Mouse (Mus musculus): Measurements from ENCODE around the gene Dynll2. TPM values are rescaled to one million over a fixed set of nuclear protein-coding genes. Genes with fewer than 3 reads are reported as not detected.

The Dynll2 gene
- polyA plus RNA-seq, 1 experiment from 2014 or later, result 27.0 TPM

DNA sequence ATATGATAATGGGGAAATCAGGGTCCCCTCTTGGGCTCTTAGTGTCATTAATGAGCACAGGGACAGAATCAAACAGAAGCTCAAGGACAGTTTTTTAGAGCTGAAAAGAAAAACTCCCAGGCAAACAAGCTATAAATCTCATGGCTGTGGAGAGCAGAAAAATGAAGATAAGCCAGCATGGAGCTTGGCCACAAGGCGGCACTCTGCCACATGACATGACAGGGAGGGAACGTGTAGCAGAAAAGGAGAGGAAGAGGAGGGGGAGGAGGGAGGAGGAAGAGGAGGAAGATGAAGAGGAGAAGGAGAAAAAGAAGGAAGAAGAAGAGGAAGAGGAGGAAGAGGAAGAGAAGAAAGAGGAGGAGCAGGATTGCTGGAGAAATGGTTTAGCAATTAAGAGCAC is 37.3 kb downstream of the Dynll2 start:
- no peaks in the 10 kb centered on the region for H3K36me3 ChIP-seq (replicated peaks)
- no peak overlapping the region for H3K27ac ChIP-seq (replicated peaks)
- H3K4me3 ChIP-seq, result no peak overlapping the region
- H3K4me1 ChIP-seq, result no peaks in the 10 kb centered on the region
- DNase-seq (ENCODE audit: low spot score), result peak; percentile 40
- 0 out of 2 replicates have a peak, but pooled peaks cover 3% of the 10 kb centered on the region for H3K27me3 ChIP-seq (replicated peaks; ENCODE audit: low read depth, poor library complexity, severe bottlenecking)
- no peaks in the 10 kb centered on the region for H3K9me3 ChIP-seq
- 2% methylated on average over 2 of the region's 2 CpGs for WGBS

GRCm38 (mm10) chr11:87935467-87935866 is 51.9 kb downstream of the Dynll2 start:
- no peaks in the 10 kb centered on the region; the same call in 1 of the 2 replicates for H3K27me3 ChIP-seq (replicated peaks; ENCODE audit: low read depth, poor library complexity, severe bottlenecking)
- no peaks in the 10 kb centered on the region for H3K9me3 ChIP-seq
- DNase-seq (ENCODE audit: low spot score), result no peak
- no peaks in the 10 kb centered on the region for H3K4me1 ChIP-seq
- no peaks in the 10 kb centered on the region for H3K36me3 ChIP-seq (replicated peaks)
- no peak overlapping the region for H3K27ac ChIP-seq (replicated peaks)
- no peak overlapping the region for H3K4me3 ChIP-seq
- WGBS, result 79% methylated on average over 3 of the region's 3 CpGs

DNA sequence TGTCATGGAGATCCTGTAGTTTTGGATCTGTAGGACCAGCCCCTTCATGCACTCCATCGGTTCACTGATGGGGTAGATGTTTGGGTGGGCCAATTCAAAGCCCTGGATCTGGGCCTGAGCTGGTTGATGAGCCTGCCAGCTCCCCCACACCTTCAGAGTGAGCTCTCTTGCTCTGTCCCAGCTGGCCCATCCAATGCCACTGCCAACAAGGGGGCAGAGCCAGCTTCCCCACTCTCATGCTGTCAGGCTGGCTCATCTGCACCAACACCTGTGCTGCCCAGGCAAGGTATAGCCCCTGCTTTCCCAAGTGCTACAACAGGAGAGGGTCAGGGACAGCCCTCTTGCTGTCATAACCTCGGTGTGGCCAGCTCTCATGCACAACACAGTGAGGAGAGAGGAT is 53.6 kb downstream of the Dynll2 start:
- 67% methylated on average over 2 of the region's 2 CpGs for WGBS
- 0 out of 2 replicates have a peak, but pooled peaks cover 3% of the 10 kb centered on the region for H3K9me3 ChIP-seq

GRCm38 (mm10) chr11:87930348-87930747 is 57.0 kb downstream of the Dynll2 start:
- no peak overlapping the region for H3K27ac ChIP-seq (replicated peaks)
- H3K27me3 ChIP-seq (replicated peaks; ENCODE audit: low read depth, poor library complexity, severe bottlenecking), result no peaks in the 10 kb centered on the region; the same call in 1 of the 2 replicates
- DNase-seq (ENCODE audit: low spot score), result no peak
- 86% methylated on average over 2 of the region's 2 CpGs for WGBS
- no peak overlapping the region for H3K4me3 ChIP-seq
- no peaks in the 10 kb centered on the region for H3K4me1 ChIP-seq
- H3K9me3 ChIP-seq, result 0 out of 2 replicates have a peak, but pooled peaks cover 3% of the 10 kb centered on the region
- no peaks in the 10 kb centered on the region for H3K36me3 ChIP-seq (replicated peaks)

More for the DNA sequence above, 53.6 kb downstream of the Dynll2 start:
- Histone ChIP-seq H3K4me1 (no peaks in the 10 kb centered on the region), H3K27me3 (replicated peaks; ENCODE audit: low read depth, poor library complexity, severe bottlenecking) (no peaks in the 10 kb centered on the region; the same call in 1 of the 2 replicates), H3K4me3 (no peak overlapping the region), H3K36me3 (replicated peaks) (no peaks in the 10 kb centered on the region), H3K27ac (replicated peaks) (no peak overlapping the region)
- DNase-seq (ENCODE audit: low spot score), result no peak

Other genes with a start within 250 kb of the Dynll2 start
- 184 and 185 TPM in 2 replicates for gene Supt4a, start 250.0 kb downstream of the Dynll2 start, polyA plus RNA-seq (2016; fragmentation: Nextera tagmentation; extraction: Ambion mirVana)
- 4.0 and 7.0 TPM in 2 replicates for gene Tspoap1, start 227.0 kb downstream of the Dynll2 start, polyA plus RNA-seq (2016; fragmentation: Nextera tagmentation; extraction: Ambion mirVana)
- gene Mpo, start 194.0 kb downstream of the Dynll2 start, polyA plus RNA-seq (2016; fragmentation: Nextera tagmentation; extraction: Ambion mirVana), result 5.2 and 6.3 TPM in 2 replicates
- gene Lpo, start 159.2 kb downstream of the Dynll2 start, polyA plus RNA-seq (2016; fragmentation: Nextera tagmentation; extraction: Ambion mirVana), result 0.25 TPM in 2 replicates
- gene Mks1, start 134.3 kb downstream of the Dynll2 start, polyA plus RNA-seq (2016; fragmentation: Nextera tagmentation; extraction: Ambion mirVana), result 18.4 and 18.7 TPM in 2 replicates
- not detected in 2 replicates for gene Epx, start 112.0 kb downstream of the Dynll2 start, polyA plus RNA-seq (2016; fragmentation: Nextera tagmentation; extraction: Ambion mirVana)
- not detected in 2 replicates for gene Olfr462, start 95.3 kb downstream of the Dynll2 start, polyA plus RNA-seq (2016; fragmentation: Nextera tagmentation; extraction: Ambion mirVana)
- not detected in 2 replicates for gene Olfr463, start 90.1 kb downstream of the Dynll2 start, polyA plus RNA-seq (2016; fragmentation: Nextera tagmentation; extraction: Ambion mirVana)
- gene Olfr464, start 66.6 kb downstream of the Dynll2 start, polyA plus RNA-seq (2016; fragmentation: Nextera tagmentation; extraction: Ambion mirVana), result not detected in 2 replicates
- 402 and 405 TPM in 2 replicates for gene Srsf1, start 59.8 kb upstream of the Dynll2 start, polyA plus RNA-seq (2016; fragmentation: Nextera tagmentation; extraction: Ambion mirVana)
- gene Vezf1, start 80.7 kb upstream of the Dynll2 start, polyA plus RNA-seq (2016; fragmentation: Nextera tagmentation; extraction: Ambion mirVana), result 59.4 and 60.0 TPM in 2 replicates
- gene Cuedc1, start 110.5 kb upstream of the Dynll2 start, polyA plus RNA-seq (2016; fragmentation: Nextera tagmentation; extraction: Ambion mirVana), result 20.8 and 21.9 TPM in 2 replicates
- gene Mrps23, start 216.9 kb upstream of the Dynll2 start, polyA plus RNA-seq (2016; fragmentation: Nextera tagmentation; extraction: Ambion mirVana), result 60.4 and 71.7 TPM in 2 replicates

Data from embryonic facial prominence, embryonic 10.5 days (tissue).